Mouse (Mus musculus) adrenal gland, postnatal 10 days (tissue): ENCODE data around the gene Tceal8. TPM values are rescaled to one million over a fixed set of nuclear protein-coding genes. Genes with fewer than 3 reads are reported as not detected.

Source experiments
- DNase-seq: peaks from one replicate; pipeline ENCODE4 v3.0.0; 2021; ENCODE audit warnings: mixed read lengths
- microRNA-seq: library from miRNA; unstranded; fragments of <30 nt; microRNA quantifications from one replicate; pipeline ENCODE4 v1.2.0, GENCODE M21; 2021
- total RNA-seq, 2 experiments: library from RNA; stranded (reverse); gene quantifications; 2 replicates each; pipeline ENCODE4 v1.2.3; 2021

Tceal8 gene
- total RNA-seq, 2 experiments from 2014 or later, result 43.3 to 53.2 TPM

DNA sequence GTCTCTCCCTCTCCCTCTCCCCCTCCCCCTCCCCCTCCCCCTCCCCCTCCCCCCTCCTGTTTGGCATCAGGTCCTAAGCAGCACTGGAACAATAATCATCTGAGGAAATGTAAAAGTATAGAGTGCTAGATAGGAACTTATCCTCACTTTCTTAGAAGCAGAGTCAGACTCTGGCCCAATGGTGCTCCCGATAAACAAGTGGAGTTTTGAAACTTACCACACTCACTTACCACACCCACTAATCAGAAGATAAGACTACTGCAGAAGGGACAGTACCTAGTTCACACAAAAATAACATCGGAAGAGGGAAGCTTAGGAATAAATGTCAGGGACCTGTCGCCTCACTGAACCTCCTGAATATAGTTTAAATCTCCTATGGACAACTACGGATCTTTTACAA, 36.6 kb downstream of the Tceal8 start:
- DNase-seq, result no peak

DNA sequence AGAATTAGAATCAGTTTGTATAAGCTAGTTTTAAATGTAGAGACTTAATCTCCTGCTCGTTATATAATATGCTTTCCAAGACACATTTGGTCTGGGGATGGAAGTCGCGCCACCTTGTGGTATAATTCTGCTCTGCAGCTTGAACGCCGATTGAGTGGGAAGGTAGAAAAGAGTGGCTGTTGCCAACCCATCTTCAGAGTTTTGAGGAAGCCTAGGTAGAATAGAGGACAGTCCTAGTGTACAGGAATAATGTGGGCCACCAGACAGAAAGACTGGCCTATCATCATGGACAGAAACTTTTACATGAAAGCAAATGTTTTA, 44.4 kb downstream of the Tceal8 start:
- DNase-seq, result peak; percentile 66

DNA sequence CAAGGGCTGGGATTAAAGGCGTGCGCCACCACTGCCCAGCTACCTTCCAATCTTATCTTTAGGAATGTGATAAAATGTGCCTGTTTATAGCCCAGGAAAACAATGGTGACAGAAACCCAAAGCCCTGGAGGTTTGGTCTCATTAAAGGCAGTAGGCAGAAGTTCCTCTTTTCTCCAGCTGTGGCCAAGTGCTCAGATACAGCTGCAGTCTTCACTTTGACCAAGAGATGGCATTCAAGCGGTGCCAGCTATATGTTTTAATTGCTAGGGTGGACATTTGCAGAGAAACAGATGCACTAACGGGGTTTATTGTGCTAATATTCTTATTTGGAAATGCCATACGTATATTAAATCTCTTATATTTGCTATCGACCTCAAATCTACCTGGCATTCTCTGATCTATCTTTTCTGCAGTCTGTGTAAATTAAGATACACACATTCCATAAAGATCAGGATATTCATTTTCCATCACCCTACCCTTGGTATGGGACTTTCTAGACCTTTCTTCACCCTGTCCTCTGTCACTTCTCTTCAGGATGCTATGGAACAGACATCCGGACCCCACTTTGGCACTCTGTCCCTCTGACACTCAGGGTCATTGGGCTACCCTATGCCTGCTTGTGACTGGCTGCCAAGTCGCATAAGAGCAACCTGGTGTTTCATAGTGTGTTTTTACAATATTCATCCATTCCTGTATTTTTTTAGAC, 45.0 kb downstream of the Tceal8 start:
- DNase-seq, result no peak

Small RNA genes lying within 50 kb of the gene (microRNA-seq; reads per million reads assigned to microRNA genes)
- not detected for gene Mir6383

Other genes starting within 250 kb of the Tceal8 start
- 10 to 100 TPM; 62.1 to 76.8 TPM for gene Arxes2, start 178.5 kb downstream of the Tceal8 start, total RNA-seq
- gene Arxes1, start 139.0 kb downstream of the Tceal8 start, total RNA-seq, result 10 to 100 TPM; 25.0 to 30.2 TPM
- gene Bex2, start 104.1 kb downstream of the Tceal8 start, total RNA-seq, result 10 to 100 TPM; 34.5 to 38.8 TPM
- not detected for gene Nxf3, start 87.1 kb downstream of the Tceal8 start, total RNA-seq
- gene Bex4, start 33.3 kb downstream of the Tceal8 start, total RNA-seq, result 10 to 100 TPM; 12.1 to 13.5 TPM
- 1 to 10 TPM; 3.3 to 7.3 TPM for gene Tceal5, start 31.5 kb upstream of the Tceal8 start, total RNA-seq
- gene Tceal7, start 42.4 kb upstream of the Tceal8 start, total RNA-seq, result 10 to 100 TPM; 14.9 to 27.1 TPM
- gene Bex1, start 43.2 kb upstream of the Tceal8 start, total RNA-seq, result 10 to 100 TPM; 15.1 to 17.5 TPM
- gene Tceal9, start 72.7 kb upstream of the Tceal8 start, total RNA-seq, result 100 to 1,000 TPM; 237 to 281 TPM
- 100 to 1,000 TPM; 151 to 189 TPM for gene Bex3, start 97.9 kb upstream of the Tceal8 start, total RNA-seq